Mouse (Mus musculus): ENCODE results near the gene Emx1.

The Emx1 gene

GRCm38 (mm10) chr6:85187340-85188211, at the start of gene Emx1:
Gene Emx1, plus strand, starts transcription at chr6:85187438.
- in situ Hi-C loops (cut with MboI; ENCODE audit: unreplicated experiment in 2 of 2), result no loop called here

- in situ Hi-C loops (cut with MboI; ENCODE audit: unreplicated experiment in 2 of 2), result loop anchor here in 1 of 2 experiments (25.0 kb wide), 1 partner anchor 873 kb away; the partner anchor contains the start of gene Figla
Measured at GRCm38 (mm10) chr6:85139534-85139933, 47.7 kb upstream of the Emx1 start.

- in situ Hi-C loops (cut with MboI; ENCODE audit: unreplicated experiment in 2 of 2), result loop anchor here in 1 of 2 experiments (25.0 kb wide), 1 partner anchor 871 kb away; the partner anchor contains the start of gene Figla
Measured at GRCm38 (mm10) chr6:85141013-85141412, 46.2 kb upstream of the Emx1 start.

GRCm38 (mm10) chr6:85144466-85144865, 42.8 kb upstream of the Emx1 start:
- in situ Hi-C loops (cut with MboI; ENCODE audit: unreplicated experiment in 2 of 2), result loop anchor here in 1 of 2 experiments (25.0 kb wide), 1 partner anchor 868 kb away; the partner anchor contains the start of gene Figla

- in situ Hi-C loops (cut with MboI; ENCODE audit: unreplicated experiment in 2 of 2), result loop anchor here in 1 of 2 experiments (25.0 kb wide), 1 partner anchor 865 kb away; the partner anchor contains the start of gene Figla
Measured at GRCm38 (mm10) chr6:85147636-85148035, 39.6 kb upstream of the Emx1 start.

GRCm38 (mm10) chr6:85150386-85150785, 36.9 kb upstream of the Emx1 start:
- in situ Hi-C loops (cut with MboI; ENCODE audit: unreplicated experiment in 2 of 2), result loop anchor here in 1 of 2 experiments (10.0 to 25.0 kb wide), 2 partner anchors 264 to 862 kb away; partner anchors contain the start of gene Figla

GRCm38 (mm10) chr6:85153970-85154540, 33.2 kb upstream of the Emx1 start:
- in situ Hi-C loops (cut with MboI; ENCODE audit: unreplicated experiment in 2 of 2), result loop anchor here in 1 of 2 experiments (10.0 to 25.0 kb wide), 2 partner anchors 261 to 858 kb away; partner anchors contain the start of gene Figla

- in situ Hi-C loops (cut with MboI; ENCODE audit: unreplicated experiment in 2 of 2), result loop anchor here in 1 of 2 experiments (10.0 to 25.0 kb wide), 2 partner anchors 260 to 857 kb away; partner anchors contain the start of gene Figla
Measured at GRCm38 (mm10) chr6:85154861-85155528, 32.2 kb upstream of the Emx1 start.

- in situ Hi-C loops (cut with MboI; ENCODE audit: unreplicated experiment in 2 of 2), result loop anchor here in 1 of 2 experiments (10.0 to 25.0 kb wide), 2 partner anchors 258 to 856 kb away; partner anchors contain the start of gene Figla
Measured at GRCm38 (mm10) chr6:85156551-85156950, 30.7 kb upstream of the Emx1 start.

GRCm38 (mm10) chr6:85158040-85158804, 29.0 kb upstream of the Emx1 start:
- in situ Hi-C loops (cut with MboI; ENCODE audit: unreplicated experiment in 2 of 2), result loop anchor here in 1 of 2 experiments (10.0 to 25.0 kb wide), 2 partner anchors 257 to 854 kb away; partner anchors contain the start of gene Figla

- in situ Hi-C loops (cut with MboI; ENCODE audit: unreplicated experiment in 2 of 2), result loop anchor here in 1 of 2 experiments (10.0 to 25.0 kb wide), 2 partner anchors 256 to 853 kb away; partner anchors contain the start of gene Figla
Measured at GRCm38 (mm10) chr6:85159092-85159760, 28.0 kb upstream of the Emx1 start.

GRCm38 (mm10) chr6:85160201-85160923, 26.9 kb upstream of the Emx1 start:
- in situ Hi-C loops (cut with MboI; ENCODE audit: unreplicated experiment in 2 of 2), result loop anchor here (5.0 to 25.0 kb wide), 3 partner anchors 227 to 852 kb away; partner anchors contain the start of gene Figla (in 1 of the 2)

GRCm38 (mm10) chr6:85165440-85165921, 21.8 kb upstream of the Emx1 start:
- in situ Hi-C loops (cut with MboI; ENCODE audit: unreplicated experiment in 2 of 2), result loop anchor here (10.0 to 25.0 kb wide), 2 partner anchors 229 to 847 kb away; partner anchors contain the start of gene Figla (in 1 of the 2)

- in situ Hi-C loops (cut with MboI; ENCODE audit: unreplicated experiment in 2 of 2), result no loop called here
Measured at GRCm38 (mm10) chr6:85179569-85179968, 7.7 kb upstream of the Emx1 start.

GRCm38 (mm10) chr6:85180036-85180435, 7.2 kb upstream of the Emx1 start:
- in situ Hi-C loops (cut with MboI; ENCODE audit: unreplicated experiment in 2 of 2), result no loop called here

- in situ Hi-C loops (cut with MboI; ENCODE audit: unreplicated experiment in 2 of 2), result no loop called here
Measured at GRCm38 (mm10) chr6:85183951-85184350, 3.3 kb upstream of the Emx1 start.

- in situ Hi-C loops (cut with MboI; ENCODE audit: unreplicated experiment in 2 of 2), result no loop called here
Measured at GRCm38 (mm10) chr6:85186033-85186743, 1.1 kb upstream of the Emx1 start.
